Mouse (Mus musculus) limb, embryonic 14.5 days (tissue): ENCODE results near the gene Prpf40a. TPM values are rescaled to one million over a fixed set of nuclear protein-coding genes. Genes with fewer than 3 reads are reported as not detected.

Experiments used
- ATAC-seq: fragments of 200-750 bp; cut with Nextera tagmentation; 2 replicates; pipeline ENCODE4 v1.8.0; 2017; ENCODE audit warnings: low read depth, moderate number of reproducible peaks, moderate TSS enrichment; ENCODE audit not compliant: low FRiP score
- DNase-seq: peaks from one replicate; pipeline ENCODE4 v3.0.0-alpha.2; 2015; ENCODE audit warnings: low spot score
- H3K27ac ChIP-seq: fragments of 300-500 bp; sonication (generic); replicated peaks from 2 replicates; pipeline ENCODE4 v1.5.1; 2014; ENCODE audit warnings: low read depth, mild to moderate bottlenecking, low read length, moderate library complexity, mixed read lengths
- H3K27me3 ChIP-seq: fragments of 300-500 bp; sonication (generic); 2 replicates; pipeline ENCODE4 v1.6.1; 2014; ENCODE audit warnings: low read length, mixed read lengths; ENCODE audit not compliant: control insufficient read depth, insufficient read depth
- H3K36me3 ChIP-seq: fragments of 300-500 bp; sonication (generic); 2 replicates; pipeline ENCODE4 v1.6.1; 2014; ENCODE audit warnings: mild to moderate bottlenecking, low read length, moderate library complexity, mixed read lengths; ENCODE audit not compliant: control insufficient read depth, insufficient read depth
- H3K4me1 ChIP-seq: fragments of 300-500 bp; sonication (generic); 2 replicates; pipeline ENCODE4 v1.6.1; 2014; ENCODE audit warnings: antibody characterized with exemption, low read length, mixed read lengths; ENCODE audit not compliant: control insufficient read depth, insufficient read depth
- H3K4me2 ChIP-seq: fragments of 300-500 bp; sonication (generic); replicated peaks from 2 replicates; pipeline ENCODE4 v1.6.1; 2014; ENCODE audit warnings: low read depth, mild to moderate bottlenecking, low read length, moderate library complexity; ENCODE audit not compliant: severe bottlenecking
- H3K4me3 ChIP-seq: fragments of 300-500 bp; sonication (generic); replicated peaks from 2 replicates; pipeline ENCODE4 v1.5.1; 2014; ENCODE audit warnings: low read length
- H3K9ac ChIP-seq: fragments of 300-500 bp; sonication (generic); 2 replicates; pipeline ENCODE4 v1.6.1; 2014; ENCODE audit warnings: mild to moderate bottlenecking, low read depth, low read length, moderate library complexity; ENCODE audit not compliant: severe bottlenecking
- H3K9me3 ChIP-seq: fragments of 300-500 bp; sonication (generic); 2 replicates; pipeline ENCODE4 v1.6.1; 2016; ENCODE audit warnings: low read length; ENCODE audit not compliant: control insufficient read depth
- POLR2A ChIP-seq: fragments of 200-500 bp; IDR thresholded peaks from 2 replicates; pipeline ENCODE4 v1.8.0; 2012; ENCODE audit warnings: inconsistent platforms, mild to moderate bottlenecking, moderate library complexity, borderline replicate concordance; ENCODE audit not compliant: insufficient read depth, insufficient read length; ENCODE audit errors: extremely low read depth
- WGBS: fragments of 180-500 bp; shearing (Covaris S2); extraction: QIAGEN DNeasy Blood & Tissue Kit; methylation state at CpG from one replicate; pipeline ENCODE4 v1.1.7; 2014; 5-methylcytosine and 5-hydroxymethylcytosine counted together
- polyA plus RNA-seq, 2 experiments: library from polyadenylated mRNA; depleted of rRNA in 1 of 2; stranded (reverse) in 1 of 2; unstranded in 1 of 2; fragments of >200 nt; fragmentation: Nextera tagmentation in 1 of 2; extraction: Ambion mirVana in 1 of 2; gene quantifications; 2 replicates each; pipeline versions ENCODE4 v1.2.1 to v1.2.3; 2012 to 2014

The Prpf40a gene
- polyA plus RNA-seq, 2 experiments: 29.8 to 150 TPM

GRCm38 (mm10) chr2:53200164-53200885 is 9.2 kb upstream of the Prpf40a start:
- no peak for ATAC-seq
- TF ChIP-seq POLR2A: no peak
- no peaks in the 10 kb centered on the region for H3K9me3 ChIP-seq
- H3K4me3 ChIP-seq: no peak overlapping the region
- H3K27me3 ChIP-seq: no peaks in the 10 kb centered on the region
- no peak overlapping the region for H3K27ac ChIP-seq
- H3K4me1 ChIP-seq: no peaks in the 10 kb centered on the region
- peaks cover 40% of the 10 kb centered on the region for H3K36me3 ChIP-seq
- DNase-seq: no peak
- H3K9ac ChIP-seq: no peak overlapping the region
- H3K4me2 ChIP-seq: no peak overlapping the region
- WGBS: 87% methylated on average over 4 of the region's 4 CpGs

GRCm38 (mm10) chr2:53199203-53199602 is 8.1 kb upstream of the Prpf40a start:
- 77% methylated on average over 1 of the region's 1 CpGs for WGBS
- H3K4me3 ChIP-seq: no peak overlapping the region
- no peaks in the 10 kb centered on the region for H3K9me3 ChIP-seq
- no peak for TF ChIP-seq POLR2A
- H3K4me1 ChIP-seq: no peaks in the 10 kb centered on the region
- no peak overlapping the region for H3K27ac ChIP-seq
- no peak overlapping the region for H3K9ac ChIP-seq
- ATAC-seq (no peak), DNase-seq (no peak)
- H3K4me2 ChIP-seq: no peak overlapping the region
- H3K36me3 ChIP-seq: peaks cover 45% of the 10 kb centered on the region
- no peaks in the 10 kb centered on the region for H3K27me3 ChIP-seq

- H3K9me3 ChIP-seq: no peaks in the 10 kb centered on the region
- ATAC-seq (no peak), DNase-seq (no peak)
- H3K9ac ChIP-seq: no peak overlapping the region
- TF ChIP-seq POLR2A: no peak
- no peak overlapping the region for H3K4me3 ChIP-seq
- peaks cover 45% of the 10 kb centered on the region for H3K36me3 ChIP-seq
- no peaks in the 10 kb centered on the region for H3K27me3 ChIP-seq
- H3K27ac ChIP-seq: no peak overlapping the region
- H3K4me2 ChIP-seq: no peak overlapping the region
- WGBS: 97% methylated on average over 10 of the region's 10 CpGs
- peaks cover 5% of the 10 kb centered on the region; the same call in 1 of the 2 replicates for H3K4me1 ChIP-seq
Measured at GRCm38 (mm10) chr2:53196431-53196830, 5.3 kb upstream of the Prpf40a start.

GRCm38 (mm10) chr2:53192386-53192785 is 1.3 kb upstream of the Prpf40a start:
- ATAC-seq (no peak), DNase-seq (peak; percentile 30)
- Histone ChIP-seq H3K27me3 (no peaks in the 10 kb centered on the region), H3K9ac (peak overlapping the region; percentile 89), H3K36me3 (peaks cover 30% of the 10 kb centered on the region), H3K9me3 (no peaks in the 10 kb centered on the region), H3K4me1 (peaks cover 11% of the 10 kb centered on the region), H3K4me3 (peak overlapping the region; percentile 73), H3K4me2 (peak overlapping the region; percentile 66), H3K27ac (peak overlapping the region; percentile 94)
- no peak for TF ChIP-seq POLR2A
- under 1% methylated on average over 15 of the region's 20 CpGs for WGBS

- WGBS: 1% methylated on average over 16 of the region's 82 CpGs
- Histone ChIP-seq H3K27ac (peak within 1 kb of the TSS; percentile 94), H3K36me3 (peaks cover 25% of the 10 kb centered on the region), H3K9ac (peak within 1 kb of the TSS; percentile 89), H3K4me3 (peak within 1 kb of the TSS; percentile 73), H3K27me3 (no peaks in the 10 kb centered on the region), H3K9me3 (no peaks in the 10 kb centered on the region), H3K4me2 (peak within 1 kb of the TSS; percentile 66), H3K4me1 (peaks cover 11% of the 10 kb centered on the region)
- ATAC-seq: peak; percentile 90
- 0 out of 2 replicates have a peak, but pooled peaks have one; percentile 48 for TF ChIP-seq POLR2A
- peak; percentile 93 for DNase-seq
Measured at GRCm38 (mm10) chr2:53191523-53192220, 588 bp upstream of the Prpf40a start, which contains the start of gene Arl6ip6. Arl6ip6 (plus strand) TSS chr2:53191726.
